Mouse (Mus musculus) C2C12 (cell line): ENCODE results near the gene Gpr34.

ENCODE experiments used
- CEBPB ChIP-seq: IDR thresholded peaks from one replicate; pipeline ENCODE4 v1.6.1; 2011; ENCODE audit warnings: low read depth, mild to moderate bottlenecking, control low read depth, moderate library complexity
- CTCF ChIP-seq: IDR thresholded peaks from one replicate; pipeline ENCODE4 v1.5.1; 2011; ENCODE audit not compliant: control insufficient read depth, insufficient read depth, insufficient read length
- FOSL1 ChIP-seq: IDR thresholded peaks from one replicate; pipeline ENCODE4 v1.8.0; 2011; ENCODE audit warnings: mild to moderate bottlenecking, low read length; ENCODE audit not compliant: poor library complexity, insufficient read depth, severe bottlenecking
- MAX ChIP-seq: IDR thresholded peaks from one replicate; pipeline ENCODE4 v1.6.1; 2011; ENCODE audit warnings: mild to moderate bottlenecking, control low read depth
- MYOD1 ChIP-seq: IDR thresholded peaks from one replicate; pipeline ENCODE4 v1.6.1; 2011; ENCODE audit warnings: low read depth; ENCODE audit not compliant: control insufficient read depth, insufficient read length
- MYOG ChIP-seq: IDR thresholded peaks from one replicate; pipeline ENCODE4 v1.6.1; 2011; ENCODE audit not compliant: control insufficient read depth, insufficient read length; ENCODE audit errors: extremely low read depth
- USF1 ChIP-seq: IDR thresholded peaks from one replicate; pipeline ENCODE4 v1.6.1; 2011; ENCODE audit warnings: low read depth, mild to moderate bottlenecking, control low read depth, moderate library complexity

DNA sequence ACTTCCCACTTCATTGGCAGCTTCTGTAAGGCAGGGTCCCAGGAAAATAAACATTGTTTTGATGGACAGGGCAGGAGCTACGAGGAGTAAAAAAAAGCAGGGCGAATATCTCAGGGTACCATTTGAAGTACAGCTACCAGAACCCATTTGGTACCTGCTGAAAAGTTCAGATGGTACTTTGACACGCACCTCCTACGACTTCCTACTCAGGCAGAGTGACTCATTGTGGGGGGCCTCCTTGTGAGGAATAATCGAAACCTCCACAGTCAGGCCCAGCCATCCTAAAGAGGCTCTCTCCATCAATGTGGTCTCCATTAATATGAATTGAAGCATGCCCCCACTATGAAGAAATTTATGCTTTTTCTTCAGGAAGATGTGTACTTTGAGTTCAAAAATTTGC is 9.2 kb upstream of the Gpr34 start:
- TF ChIP-seq CTCF: no peak
- TF ChIP-seq MYOD1: no peak
- TF ChIP-seq USF1: no peak
- no peak for TF ChIP-seq MYOG
- TF ChIP-seq MAX: no peak
- TF ChIP-seq FOSL1: no peak
- no peak for TF ChIP-seq CEBPB
